Mouse (Mus musculus): ENCODE data around the gene Lgals12. TPM values are rescaled to one million over a fixed set of nuclear protein-coding genes. Genes with fewer than 3 reads are reported as not detected.

The Lgals12 gene
- total and polyA plus RNA-seq, 3 experiments: not detected

- in situ Hi-C loops (cut with MboI; ENCODE audit: low pct_ligation_motif_present, low pct_unique_long_range_greater_than_20kb, low sequenced_read_pairs): no loop called here
- DNase-seq (ENCODE audit: extremely low read depth): peak; percentile 14
- H3K9me3 ChIP-seq (replicated peaks; ENCODE audit: low read length): no peaks in the 10 kb centered on the region
- peak overlapping the region; percentile 93 for H3K9ac ChIP-seq (ENCODE audit: insufficient read depth, low read depth)
- TF ChIP-seq GABPA (IDR thresholded peaks at IDR 0.05; ENCODE audit: insufficient replicate concordance, low read depth, low read length) (no peak), TBP (conservative IDR thresholded peaks at IDR 0.05; ENCODE audit: low read depth, low read length) (no peak), POLR2A (IDR thresholded peaks at IDR 0.05; ENCODE audit: low read depth, low read length) (no peak), USF2 (conservative IDR thresholded peaks at IDR 0.05; ENCODE audit: low read depth, low read length) (no peak), ZMIZ1 (IDR thresholded peaks at IDR 0.05; ENCODE audit: low read depth, low read length) (no peak), ZKSCAN1 (IDR thresholded peaks at IDR 0.05; ENCODE audit: borderline replicate concordance, low read depth, low read length) (no peak), KAT2A (IDR thresholded peaks at IDR 0.05; ENCODE audit: insufficient replicate concordance, low read length) (no peak), USF1 (IDR thresholded peaks at IDR 0.05; ENCODE audit: low read depth, low read length) (no peak), MAFK (IDR thresholded peaks at IDR 0.05; ENCODE audit: insufficient replicate concordance, low read length) (no peak), CHD1 (IDR thresholded peaks at IDR 0.05; ENCODE audit: low read depth, low read length) (no peak; the same call in 1 of the 2 replicates), EP300 (IDR thresholded peaks at IDR 0.05; ENCODE audit: low read length) (0 out of 2 replicates have a peak, but pooled peaks have one; percentile 35), E2F4 (IDR thresholded peaks at IDR 0.05; ENCODE audit: insufficient replicate concordance, low read depth, low read length) (no peak), RCOR1 (conservative IDR thresholded peaks at IDR 0.05; ENCODE audit: low read depth, low read length) (no peak), HCFC1 (IDR thresholded peaks at IDR 0.05; ENCODE audit: low read depth, low read length) (no peak), MAX (IDR thresholded peaks at IDR 0.05; ENCODE audit: low read length) (0 out of 2 replicates have a peak, but pooled peaks have one; percentile 4), JUN (IDR thresholded peaks at IDR 0.05; ENCODE audit: insufficient read depth, low read depth, low read length) (no peak), MXI1 (IDR thresholded peaks at IDR 0.05; ENCODE audit: low read depth, low read length) (no peak; the same call in 1 of the 2 replicates), RAD21 (IDR thresholded peaks at IDR 0.05; ENCODE audit: low read depth, low read length) (no peak)
- H3K36me3 ChIP-seq (replicated peaks in 1 of 2; ENCODE audit: control insufficient read depth in 1 of 2, insufficient read depth in 1 of 2, low read length in 1 of 2): peaks cover 0 to 10% of the 10 kb centered on the region in 2 experiments
- H3K27me3 ChIP-seq (replicated peaks): peaks cover 1% of the 10 kb centered on the region
- dilution Hi-C loops (cut with MboI; ENCODE audit: extremely low pct_ligation_motif_present, extremely low pct_unique_long_range_greater_than_20kb, low sequenced_read_pairs): no loop called here
- peak overlapping the region; percentile 54 for H3K27ac ChIP-seq (ENCODE audit: insufficient read depth, low read depth)
- H3K79me2 ChIP-seq (replicated peaks; ENCODE audit: control insufficient read depth, extremely low read depth, insufficient read depth, poor library complexity, severe bottlenecking): no peaks in the 10 kb centered on the region; the same call in 1 of the 2 replicates
- peak overlapping the region; percentile 45 for H3K4me2 ChIP-seq (ENCODE audit: insufficient read depth, low read depth, poor library complexity, severe bottlenecking)
- H3K4me3 ChIP-seq (replicated peaks in 1 of 3; ENCODE audit: low read depth in 2 of 3, low read length in 2 of 3, poor library complexity in 1 of 3): peak overlapping the region; percentile 58 to 79 (median 77)
- peaks cover 3 to 33% of the 10 kb centered on the region in 2 experiments; a peak in 3 of 4 replicates for H3K4me1 ChIP-seq (ENCODE audit: control insufficient read depth in 1 of 2, insufficient read depth in 2 of 2)
Observed at GRCm38 (mm10) chr19:7557844-7558243, 49.1 kb downstream of the Lgals12 start.

- peaks cover 1% of the 10 kb centered on the region for H3K27me3 ChIP-seq (replicated peaks)
- TF ChIP-seq SMC3 (IDR thresholded peaks at IDR 0.05; ENCODE audit: low read depth, low read length) (no peak), CHD1 (IDR thresholded peaks at IDR 0.05; ENCODE audit: low read depth, low read length) (no peak), BHLHE40 (IDR thresholded peaks at IDR 0.05; ENCODE audit: low read depth, low read length) (no peak), MXI1 (IDR thresholded peaks at IDR 0.05; ENCODE audit: low read depth, low read length) (peak; percentile 58), ETS1 (conservative IDR thresholded peaks at IDR 0.05; ENCODE audit: low read depth, low read length) (no peak), NELFE (IDR thresholded peaks at IDR 0.05; ENCODE audit: low read depth, low read length) (peak; percentile 29; the same call in 1 of the 2 replicates), MAX (IDR thresholded peaks at IDR 0.05; ENCODE audit: low read length) (peak; percentile 62; the same call in 1 of the 2 replicates), MAZ (IDR thresholded peaks at IDR 0.05; ENCODE audit: low read depth, low read length) (0 out of 2 replicates have a peak, but pooled peaks have one; percentile 20), USF1 (IDR thresholded peaks at IDR 0.05; ENCODE audit: low read depth, low read length) (no peak), IRF4 (IDR thresholded peaks at IDR 0.05; ENCODE audit: low read depth, low read length) (peak; percentile 6; the same call in 1 of the 2 replicates), MAFK (IDR thresholded peaks at IDR 0.05; ENCODE audit: insufficient replicate concordance, low read length) (no peak), EP300 (IDR thresholded peaks at IDR 0.05; ENCODE audit: low read length) (no peak), ZMIZ1 (IDR thresholded peaks at IDR 0.05; ENCODE audit: low read depth, low read length) (no peak), POLR2A (IDR thresholded peaks at IDR 0.05; ENCODE audit: low read depth, low read length) (peak; percentile 65), UBTF (IDR thresholded peaks at IDR 0.05; ENCODE audit: low read depth, low read length) (0 out of 2 replicates have a peak, but pooled peaks have one; percentile 60), TBP (conservative IDR thresholded peaks at IDR 0.05; ENCODE audit: low read depth, low read length) (0 out of 2 replicates have a peak, but pooled peaks have one; percentile 29), NRF1 (IDR thresholded peaks at IDR 0.05; ENCODE audit: low read depth, low read length) (no peak), TCF12 (IDR thresholded peaks at IDR 0.05; ENCODE audit: low read depth, low read length) (peak; percentile 18; the same call in 1 of the 2 replicates)
- dilution Hi-C loops (cut with MboI; ENCODE audit: extremely low pct_ligation_motif_present, extremely low pct_unique_long_range_greater_than_20kb, low sequenced_read_pairs) (no loop called here), in situ Hi-C loops (cut with MboI; ENCODE audit: low pct_ligation_motif_present, low pct_unique_long_range_greater_than_20kb, low sequenced_read_pairs) (no loop called here)
- peak within 1 kb of the TSS; percentile 45 for H3K4me2 ChIP-seq (ENCODE audit: insufficient read depth, low read depth, poor library complexity, severe bottlenecking)
- peaks cover 3 to 32% of the 10 kb centered on the region in 2 experiments; a peak in 3 of 4 replicates for H3K4me1 ChIP-seq (ENCODE audit: control insufficient read depth in 1 of 2, insufficient read depth in 2 of 2)
- H3K9me3 ChIP-seq (replicated peaks; ENCODE audit: low read length): no peaks in the 10 kb centered on the region
- H3K27ac ChIP-seq (ENCODE audit: insufficient read depth, low read depth): peak within 1 kb of the TSS; percentile 54
- peak; percentile 50 for DNase-seq (ENCODE audit: extremely low read depth)
- H3K36me3 ChIP-seq (replicated peaks in 1 of 2; ENCODE audit: control insufficient read depth in 1 of 2, insufficient read depth in 1 of 2, low read length in 1 of 2): peaks cover 0 to 8% of the 10 kb centered on the region in 2 experiments
- peak within 1 kb of the TSS; percentile 58 to 79 (median 77) for H3K4me3 ChIP-seq (replicated peaks in 1 of 3; ENCODE audit: low read depth in 2 of 3, low read length in 2 of 3, poor library complexity in 1 of 3)
- H3K9ac ChIP-seq (ENCODE audit: insufficient read depth, low read depth): peak within 1 kb of the TSS; percentile 93
- H3K79me2 ChIP-seq (replicated peaks; ENCODE audit: control insufficient read depth, extremely low read depth, insufficient read depth, poor library complexity, severe bottlenecking): no peaks in the 10 kb centered on the region; the same call in 1 of the 2 replicates
Observed at GRCm38 (mm10) chr19:7557328-7557822, 49.6 kb downstream of the Lgals12 start, which contains the start of gene Pla2g16. Gene Pla2g16, plus strand, starts transcription at chr19:7557459.
